Mouse (Mus musculus) ES-E14 (cell line): ENCODE measurements at regions not wholly inside any gene's neighbourhood (a gene's known extent, or its start where the extent isn't known, plus 50 kb on each side); places are given as distances from the start of the nearest gene placed in this dataset.

Experiments
- HCFC1 ChIP-seq: IDR thresholded peaks from 2 replicates; pipeline ENCODE4 v1.6.1; 2012; ENCODE audit warnings: low read length, inconsistent platforms, borderline replicate concordance; ENCODE audit not compliant: insufficient read depth
- MAFK ChIP-seq: IDR thresholded peaks from 2 replicates; pipeline ENCODE4 v1.6.1; 2014; ENCODE audit warnings: mild to moderate bottlenecking, low read depth, low read length, inconsistent platforms; ENCODE audit not compliant: insufficient read depth
- ZC3H11A ChIP-seq: IDR thresholded peaks from 2 replicates; pipeline ENCODE4 v1.6.1; 2012; ENCODE audit warnings: low read depth, mild to moderate bottlenecking, inconsistent platforms, low read length, borderline replicate concordance
- ZNF384 ChIP-seq: IDR thresholded peaks from 2 replicates; pipeline ENCODE4 v1.6.1; 2012; ENCODE audit warnings: low read depth, low read length, inconsistent platforms

DNA sequence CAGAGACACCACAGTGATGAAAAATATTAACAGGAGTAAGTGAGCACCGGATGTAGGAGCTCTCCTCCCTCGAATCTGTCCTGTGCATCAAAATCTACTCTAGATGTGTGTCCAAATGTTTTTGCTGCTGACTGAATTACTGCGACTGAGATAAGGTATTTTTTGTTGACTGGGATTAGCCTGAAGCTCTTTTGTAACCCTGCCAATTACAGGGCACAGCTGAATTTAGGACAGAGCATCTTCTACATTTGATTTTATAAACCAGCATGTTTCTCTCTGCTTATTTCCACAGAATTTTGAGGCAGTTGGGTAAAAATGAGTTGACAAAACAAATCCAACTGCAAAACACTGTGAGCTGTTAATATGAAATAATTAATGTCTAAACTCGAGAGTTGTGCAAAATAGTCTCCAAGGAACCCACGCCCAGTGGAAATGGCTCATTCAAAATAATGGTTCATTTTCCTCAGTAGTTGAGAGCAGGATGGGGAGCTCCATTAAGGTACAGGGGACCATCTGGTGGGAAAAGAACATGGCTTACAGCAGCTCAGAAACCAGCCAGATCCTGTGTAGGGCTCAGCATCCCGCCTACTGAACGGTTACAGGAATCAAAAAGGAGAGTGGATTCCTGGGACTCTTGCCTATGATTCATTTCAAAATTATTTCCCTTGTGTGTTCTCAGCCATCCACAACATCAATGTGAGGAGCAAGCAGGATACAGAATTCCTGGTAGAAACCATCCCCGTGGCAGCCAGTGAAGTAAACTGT, 76.1 kb downstream of the 1700129C05Rik start:
- TF ChIP-seq MAFK = no peak
- no peak for TF ChIP-seq ZC3H11A
- no peak for TF ChIP-seq HCFC1
- no peak for TF ChIP-seq ZNF384
